Mouse (Mus musculus) urinary bladder, postnatal 10 days (tissue): Measurements from ENCODE around the gene Rdh5.

Source experiments
- DNase-seq: peaks from one replicate; pipeline ENCODE4 v3.0.0; 2022; ENCODE audit warnings: low spot score

Gene Rdh5

GRCm38 (mm10) chr10:128922822-128923012, at the start of gene Rdh5:
TSS of gene Rdh5 (minus strand) at chr10:128922888.
- no peak for DNase-seq

- no peak for DNase-seq
Observed at GRCm38 (mm10) chr10:128970740-128971250, 48.1 kb upstream of the Rdh5 start.

- DNase-seq = no peak
Observed at GRCm38 (mm10) chr10:128968341-128968749, 45.7 kb upstream of the Rdh5 start.

GRCm38 (mm10) chr10:128965871-128966270, 43.2 kb upstream of the Rdh5 start:
- no peak for DNase-seq

GRCm38 (mm10) chr10:128964961-128965360, 42.3 kb upstream of the Rdh5 start:
- DNase-seq = no peak

- DNase-seq = no peak
Observed at GRCm38 (mm10) chr10:128960590-128961584, 38.2 kb upstream of the Rdh5 start, which contains the start of gene Mettl7b. TSS of gene Mettl7b (minus strand) at chr10:128960988.

GRCm38 (mm10) chr10:128960142-128960541, 37.5 kb upstream of the Rdh5 start:
- DNase-seq = no peak

- no peak for DNase-seq
Observed at GRCm38 (mm10) chr10:128958340-128958739, 35.7 kb upstream of the Rdh5 start.

- no peak for DNase-seq
Observed at GRCm38 (mm10) chr10:128950208-128950887, 27.7 kb upstream of the Rdh5 start.

GRCm38 (mm10) chr10:128947496-128947895, 24.8 kb upstream of the Rdh5 start:
- DNase-seq = no peak

- no peak for DNase-seq
Observed at GRCm38 (mm10) chr10:128945675-128946074, 23.0 kb upstream of the Rdh5 start.

GRCm38 (mm10) chr10:128940475-128941061, 17.9 kb upstream of the Rdh5 start:
- no peak for DNase-seq

- DNase-seq = no peak
Observed at GRCm38 (mm10) chr10:128938974-128939373, 16.3 kb upstream of the Rdh5 start.

- DNase-seq = no peak
Observed at GRCm38 (mm10) chr10:128938457-128938856, 15.8 kb upstream of the Rdh5 start.

GRCm38 (mm10) chr10:128937756-128938390, 15.2 kb upstream of the Rdh5 start:
- no peak for DNase-seq

- no peak for DNase-seq
Observed at GRCm38 (mm10) chr10:128935826-128936440, 13.2 kb upstream of the Rdh5 start.

- no peak for DNase-seq
Observed at GRCm38 (mm10) chr10:128934997-128935787, 12.5 kb upstream of the Rdh5 start.

GRCm38 (mm10) chr10:128933976-128934721, 11.5 kb upstream of the Rdh5 start:
- no peak for DNase-seq

- no peak for DNase-seq
Observed at GRCm38 (mm10) chr10:128933574-128933973, 10.9 kb upstream of the Rdh5 start, which contains the start of gene Itga7. TSS of gene Itga7 (plus strand) at chr10:128933818.

- DNase-seq = no peak
Observed at GRCm38 (mm10) chr10:128931441-128931840, 8.8 kb upstream of the Rdh5 start.
